Mouse (Mus musculus) embryonic fibroblast, embryonic 13.5 days (primary cell): ENCODE measurements at regions not wholly inside any gene's neighbourhood (a gene's known extent, or its start where the extent isn't known, plus 50 kb on each side); places are given as distances from the start of the nearest gene placed in this dataset.

ENCODE experiments used
- CTCF ChIP-seq: IDR thresholded peaks from 2 replicates; pipeline ENCODE4 v1.5.1; 2011; ENCODE audit warnings: mild to moderate bottlenecking, control low read depth, low read length, moderate library complexity, borderline replicate concordance; ENCODE audit not compliant: insufficient read depth
- POLR2A ChIP-seq: IDR thresholded peaks from 2 replicates; pipeline ENCODE4 v1.6.1; 2011; ENCODE audit warnings: low read depth, mild to moderate bottlenecking, control low read depth, low read length, moderate library complexity

- TF ChIP-seq CTCF (no peak), POLR2A (no peak)
These were observed 70.9 kb upstream of the Grem2 start for GRCm38 (mm10) chr1:174992520-174992919.
